Mouse (Mus musculus): ENCODE measurements around the gene Tmem121. TPM values are rescaled to one million over a fixed set of nuclear protein-coding genes. Genes with fewer than 3 reads are reported as not detected.

The Tmem121 gene
- polyA plus RNA-seq, 1 experiment from 2014 or later: 1.5 TPM

GRCm38 (mm10) chr12:113152272-113152661, 33.5 kb upstream of the Tmem121 start:
- Histone ChIP-seq H3K4me1 (ENCODE audit: control insufficient read depth, insufficient read depth, low read length) (peaks cover 39% of the 10 kb centered on the region), H3K27me3 (ENCODE audit: control insufficient read depth, insufficient read depth, low read length) (no peaks in the 10 kb centered on the region)
- WGBS (ENCODE audit: insufficient replicate concordance): 14% methylated on average over 19 of the region's 19 CpGs

GRCm38 (mm10) chr12:113152991-113153525, 32.7 kb upstream of the Tmem121 start:
- ATAC-seq (replicated peaks; ENCODE audit: insufficient number of reproducible peaks, low FRiP score, low TSS enrichment): no peak
- Histone ChIP-seq H3K27me3 (ENCODE audit: control insufficient read depth, insufficient read depth, low read length) (no peaks in the 10 kb centered on the region), H3K9ac (ENCODE audit: low read depth, low read length) (peak overlapping the region; percentile 71; the same call in 1 of the 2 replicates), H3K36me3 (ENCODE audit: control insufficient read depth, insufficient read depth, low read length) (no peaks in the 10 kb centered on the region), H3K4me1 (ENCODE audit: control insufficient read depth, insufficient read depth, low read length) (peaks cover 33% of the 10 kb centered on the region), H3K9me3 (replicated peaks; ENCODE audit: control insufficient read depth, low read length) (no peaks in the 10 kb centered on the region), H3K4me3 (ENCODE audit: low read depth, low read length) (peak overlapping the region; percentile 59; the same call in 1 of the 2 replicates), H3K27ac (ENCODE audit: low read depth, low read length) (no peak overlapping the region), H3K4me2 (peak overlapping the region; percentile 83)
- WGBS (ENCODE audit: insufficient replicate concordance): 73% methylated on average over 6 of the region's 6 CpGs

More at GRCm38 (mm10) chr12:113152272-113152661, 33.5 kb upstream of the Tmem121 start:
- no peaks in the 10 kb centered on the region for H3K36me3 ChIP-seq (ENCODE audit: control insufficient read depth, insufficient read depth, low read length)
- H3K4me3 ChIP-seq (ENCODE audit: low read depth, low read length): peak overlapping the region; percentile 59
- no peaks in the 10 kb centered on the region for H3K9me3 ChIP-seq (replicated peaks; ENCODE audit: control insufficient read depth, low read length)
- peak overlapping the region; percentile 71 for H3K9ac ChIP-seq (ENCODE audit: low read depth, low read length)
- H3K4me2 ChIP-seq: peak overlapping the region; percentile 83
- ATAC-seq (replicated peaks; ENCODE audit: insufficient number of reproducible peaks, low FRiP score, low TSS enrichment): no peak
- no peak overlapping the region for H3K27ac ChIP-seq (ENCODE audit: low read depth, low read length)

GRCm38 (mm10) chr12:113153971-113154370, 31.8 kb upstream of the Tmem121 start:
- Histone ChIP-seq H3K36me3 (ENCODE audit: control insufficient read depth, insufficient read depth, low read length) (no peaks in the 10 kb centered on the region), H3K4me1 (ENCODE audit: control insufficient read depth, insufficient read depth, low read length) (peaks cover 29% of the 10 kb centered on the region), H3K4me2 (no peak overlapping the region), H3K9me3 (replicated peaks; ENCODE audit: control insufficient read depth, low read length) (no peaks in the 10 kb centered on the region), H3K4me3 (ENCODE audit: low read depth, low read length) (no peak overlapping the region), H3K27me3 (ENCODE audit: control insufficient read depth, insufficient read depth, low read length) (no peaks in the 10 kb centered on the region), H3K9ac (ENCODE audit: low read depth, low read length) (no peak overlapping the region), H3K27ac (ENCODE audit: low read depth, low read length) (0 out of 2 replicates have a peak overlapping the region, but pooled peaks have one; percentile 22)
- no peak for ATAC-seq (replicated peaks; ENCODE audit: insufficient number of reproducible peaks, low FRiP score, low TSS enrichment)
- WGBS (ENCODE audit: insufficient replicate concordance): 93% methylated on average over 7 of the region's 7 CpGs

- H3K9me3 ChIP-seq (replicated peaks; ENCODE audit: control insufficient read depth, low read length): no peaks in the 10 kb centered on the region
- H3K27ac ChIP-seq (ENCODE audit: low read depth, low read length): peak overlapping the region; percentile 90; the same call in 1 of the 2 replicates
- H3K9ac ChIP-seq (ENCODE audit: low read depth, low read length): peak overlapping the region; percentile 78
- peaks cover 26% of the 10 kb centered on the region for H3K4me1 ChIP-seq (ENCODE audit: control insufficient read depth, insufficient read depth, low read length)
- H3K4me2 ChIP-seq: peak overlapping the region; percentile 79
- H3K4me3 ChIP-seq (ENCODE audit: low read depth, low read length): peak overlapping the region; percentile 43; the same call in 1 of the 2 replicates
- no peak for ATAC-seq (replicated peaks; ENCODE audit: insufficient number of reproducible peaks, low FRiP score, low TSS enrichment)
- H3K36me3 ChIP-seq (ENCODE audit: control insufficient read depth, insufficient read depth, low read length): no peaks in the 10 kb centered on the region
- WGBS (ENCODE audit: insufficient replicate concordance): 74% methylated on average over 6 of the region's 6 CpGs
- no peaks in the 10 kb centered on the region for H3K27me3 ChIP-seq (ENCODE audit: control insufficient read depth, insufficient read depth, low read length)
Observed at GRCm38 (mm10) chr12:113154747-113155075, 31.0 kb upstream of the Tmem121 start.

- peaks cover 26% of the 10 kb centered on the region for H3K4me1 ChIP-seq (ENCODE audit: control insufficient read depth, insufficient read depth, low read length)
- no peak for ATAC-seq (replicated peaks; ENCODE audit: insufficient number of reproducible peaks, low FRiP score, low TSS enrichment)
- WGBS (ENCODE audit: insufficient replicate concordance): 4% methylated on average over 32 of the region's 32 CpGs
- peak overlapping the region; percentile 78 for H3K9ac ChIP-seq (ENCODE audit: low read depth, low read length)
- H3K27ac ChIP-seq (ENCODE audit: low read depth, low read length): peak overlapping the region; percentile 90
- H3K4me2 ChIP-seq: peak overlapping the region; percentile 79
- no peaks in the 10 kb centered on the region for H3K9me3 ChIP-seq (replicated peaks; ENCODE audit: control insufficient read depth, low read length)
- H3K27me3 ChIP-seq (ENCODE audit: control insufficient read depth, insufficient read depth, low read length): no peaks in the 10 kb centered on the region
- H3K4me3 ChIP-seq (ENCODE audit: low read depth, low read length): peak overlapping the region; percentile 43
- no peaks in the 10 kb centered on the region for H3K36me3 ChIP-seq (ENCODE audit: control insufficient read depth, insufficient read depth, low read length)
Observed at GRCm38 (mm10) chr12:113155076-113155771, 30.5 kb upstream of the Tmem121 start.

- Histone ChIP-seq H3K27ac (ENCODE audit: low read depth, low read length) (peak within 1 kb of the TSS; percentile 90), H3K9me3 (replicated peaks; ENCODE audit: control insufficient read depth, low read length) (no peaks in the 10 kb centered on the region), H3K4me2 (peak within 1 kb of the TSS; percentile 97), H3K4me1 (ENCODE audit: control insufficient read depth, insufficient read depth, low read length) (peaks cover 21% of the 10 kb centered on the region), H3K4me3 (ENCODE audit: low read depth, low read length) (peak within 1 kb of the TSS; percentile 71), H3K27me3 (ENCODE audit: control insufficient read depth, insufficient read depth, low read length) (no peaks in the 10 kb centered on the region), H3K9ac (ENCODE audit: low read depth, low read length) (peak within 1 kb of the TSS; percentile 78), H3K36me3 (ENCODE audit: control insufficient read depth, insufficient read depth, low read length) (no peaks in the 10 kb centered on the region)
- under 1% methylated on average over 46 of the region's 46 CpGs for WGBS (ENCODE audit: insufficient replicate concordance)
- peak; percentile 93 for ATAC-seq (replicated peaks; ENCODE audit: insufficient number of reproducible peaks, low FRiP score, low TSS enrichment)
Observed at GRCm38 (mm10) chr12:113155887-113156539, 29.7 kb upstream of the Tmem121 start, which contains the start of gene Tedc1. Gene Tedc1, plus strand, starts transcription at chr12:113156421.

- WGBS (ENCODE audit: insufficient replicate concordance): 1% methylated on average over 23 of the region's 23 CpGs
- Histone ChIP-seq H3K9me3 (replicated peaks; ENCODE audit: control insufficient read depth, low read length) (no peaks in the 10 kb centered on the region), H3K27me3 (ENCODE audit: control insufficient read depth, insufficient read depth, low read length) (no peaks in the 10 kb centered on the region), H3K36me3 (ENCODE audit: control insufficient read depth, insufficient read depth, low read length) (no peaks in the 10 kb centered on the region), H3K4me2 (peak overlapping the region; percentile 97), H3K9ac (ENCODE audit: low read depth, low read length) (peak overlapping the region; percentile 74), H3K4me1 (ENCODE audit: control insufficient read depth, insufficient read depth, low read length) (peaks cover 17% of the 10 kb centered on the region), H3K4me3 (ENCODE audit: low read depth, low read length) (peak overlapping the region; percentile 71), H3K27ac (ENCODE audit: low read depth, low read length) (no peak overlapping the region)
- peak; percentile 0; the same call in 1 of the 2 replicates for ATAC-seq (replicated peaks; ENCODE audit: insufficient number of reproducible peaks, low FRiP score, low TSS enrichment)
Observed at GRCm38 (mm10) chr12:113156540-113156929, 29.2 kb upstream of the Tmem121 start.

- no peak overlapping the region for H3K27ac ChIP-seq (ENCODE audit: low read depth, low read length)
- peak overlapping the region; percentile 71 for H3K4me3 ChIP-seq (ENCODE audit: low read depth, low read length)
- peak overlapping the region; percentile 74 for H3K9ac ChIP-seq (ENCODE audit: low read depth, low read length)
- no peaks in the 10 kb centered on the region for H3K9me3 ChIP-seq (replicated peaks; ENCODE audit: control insufficient read depth, low read length)
- H3K4me2 ChIP-seq: peak overlapping the region; percentile 97
- H3K27me3 ChIP-seq (ENCODE audit: control insufficient read depth, insufficient read depth, low read length): no peaks in the 10 kb centered on the region
- 37% methylated on average over 8 of the region's 8 CpGs for WGBS (ENCODE audit: insufficient replicate concordance)
- peaks cover 17% of the 10 kb centered on the region for H3K4me1 ChIP-seq (ENCODE audit: control insufficient read depth, insufficient read depth, low read length)
- no peak for ATAC-seq (replicated peaks; ENCODE audit: insufficient number of reproducible peaks, low FRiP score, low TSS enrichment)
- no peaks in the 10 kb centered on the region for H3K36me3 ChIP-seq (ENCODE audit: control insufficient read depth, insufficient read depth, low read length)
Observed at GRCm38 (mm10) chr12:113157002-113157401, 28.7 kb upstream of the Tmem121 start.
